Mouse (Mus musculus): ENCODE data around the gene Acbd4.

Acbd4 gene

GRCm38 (mm10) chr11:103101481-103101865 lies at the start of gene Acbd4, which contains the start of gene Plcd3:
Gene Acbd4 (plus strand): TSS chr11:103101682.
Gene Plcd3 (minus strand): TSS chr11:103101658.
- DNase-seq (ENCODE audit: low spot score) = no peak

DNA sequence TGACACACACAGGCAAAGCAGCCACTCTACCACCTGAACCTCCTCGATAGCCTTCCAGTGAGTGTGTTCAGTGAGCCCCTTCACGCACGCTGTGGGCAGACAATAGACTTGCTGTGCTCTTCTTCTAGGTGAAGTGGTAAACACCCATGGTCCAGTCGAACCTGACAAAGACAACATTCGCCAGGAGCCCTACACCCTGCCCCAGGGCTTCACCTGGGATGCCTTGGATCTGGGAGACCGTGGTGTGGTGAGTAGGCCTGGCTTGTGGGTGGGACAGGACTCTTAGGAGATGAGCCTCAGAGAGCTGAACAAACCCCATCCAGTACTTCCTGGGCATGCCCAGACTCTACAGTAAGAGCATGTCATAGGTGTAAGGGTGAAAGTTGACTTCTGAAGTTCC lies 49.4 kb upstream of the Acbd4 start:
- DNase-seq (ENCODE audit: low spot score) = no peak

DNA sequence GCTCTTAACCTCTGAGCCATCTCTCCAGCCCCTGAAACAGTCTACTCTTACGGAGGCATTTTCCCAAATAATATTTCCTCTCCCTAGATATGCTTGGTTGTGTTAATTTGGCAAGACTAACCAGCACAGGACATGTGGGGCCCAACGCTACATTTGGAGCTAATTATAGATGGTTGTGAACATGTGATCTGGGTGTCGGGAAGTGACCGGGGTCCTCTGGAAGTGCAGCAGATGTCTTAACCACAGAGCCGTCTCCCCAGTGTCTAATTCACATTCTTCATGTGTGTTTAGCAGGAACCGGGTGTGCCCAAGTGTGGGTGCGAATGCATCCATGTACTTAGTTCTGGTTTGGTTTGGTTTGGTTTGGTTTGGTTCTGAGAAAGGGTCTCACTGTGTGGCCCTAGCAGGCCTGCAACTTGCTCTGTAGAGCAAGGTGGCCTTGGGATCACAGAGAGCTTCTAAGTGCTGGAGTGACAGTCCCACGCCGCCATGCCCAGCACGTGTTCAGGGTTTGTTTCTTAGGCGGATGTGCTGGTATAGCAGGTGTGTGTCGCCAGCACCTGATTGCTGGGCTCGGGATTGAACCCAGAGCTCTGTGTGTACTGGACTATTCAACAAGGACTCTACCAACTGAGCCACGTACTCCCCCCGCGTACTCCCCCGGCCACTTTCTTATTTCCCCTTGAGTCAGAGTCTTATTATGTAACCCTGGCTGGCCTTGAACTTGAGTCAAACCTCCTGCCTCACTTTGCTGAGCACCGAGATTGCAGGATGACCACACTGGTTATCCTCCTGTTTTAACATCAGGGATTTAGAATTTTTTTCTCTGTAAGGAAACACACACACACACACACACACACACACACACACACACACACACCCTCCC lies 48.0 kb upstream of the Acbd4 start:
- no peak for DNase-seq (ENCODE audit: low spot score)

DNA sequence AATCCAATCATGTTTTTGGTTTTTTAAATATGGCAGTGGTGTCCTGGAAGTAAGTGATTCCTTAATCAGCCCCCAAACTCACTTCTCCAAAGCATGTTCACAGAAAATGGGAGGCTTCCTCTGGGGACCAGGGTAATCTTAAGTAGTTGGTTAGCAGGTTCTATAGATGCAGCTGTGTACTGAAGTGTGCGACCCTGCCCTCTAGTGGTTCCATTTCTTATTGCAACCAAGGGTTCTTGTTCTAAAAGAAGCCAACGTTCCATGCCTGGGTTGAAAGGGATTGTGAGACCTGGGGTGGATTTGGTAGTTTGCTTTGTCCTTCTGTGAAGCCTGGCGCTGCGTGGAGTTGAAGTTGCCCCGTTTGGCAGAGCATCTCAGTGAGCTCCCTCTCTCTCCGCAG lies 46.7 kb upstream of the Acbd4 start:
- DNase-seq (ENCODE audit: low spot score) = no peak

GRCm38 (mm10) chr11:103056636-103057035 lies 44.8 kb upstream of the Acbd4 start:
- no peak for DNase-seq (ENCODE audit: low spot score)

- no peak for DNase-seq (ENCODE audit: low spot score)
Measured at GRCm38 (mm10) chr11:103058499-103059085, 42.9 kb upstream of the Acbd4 start.

DNA sequence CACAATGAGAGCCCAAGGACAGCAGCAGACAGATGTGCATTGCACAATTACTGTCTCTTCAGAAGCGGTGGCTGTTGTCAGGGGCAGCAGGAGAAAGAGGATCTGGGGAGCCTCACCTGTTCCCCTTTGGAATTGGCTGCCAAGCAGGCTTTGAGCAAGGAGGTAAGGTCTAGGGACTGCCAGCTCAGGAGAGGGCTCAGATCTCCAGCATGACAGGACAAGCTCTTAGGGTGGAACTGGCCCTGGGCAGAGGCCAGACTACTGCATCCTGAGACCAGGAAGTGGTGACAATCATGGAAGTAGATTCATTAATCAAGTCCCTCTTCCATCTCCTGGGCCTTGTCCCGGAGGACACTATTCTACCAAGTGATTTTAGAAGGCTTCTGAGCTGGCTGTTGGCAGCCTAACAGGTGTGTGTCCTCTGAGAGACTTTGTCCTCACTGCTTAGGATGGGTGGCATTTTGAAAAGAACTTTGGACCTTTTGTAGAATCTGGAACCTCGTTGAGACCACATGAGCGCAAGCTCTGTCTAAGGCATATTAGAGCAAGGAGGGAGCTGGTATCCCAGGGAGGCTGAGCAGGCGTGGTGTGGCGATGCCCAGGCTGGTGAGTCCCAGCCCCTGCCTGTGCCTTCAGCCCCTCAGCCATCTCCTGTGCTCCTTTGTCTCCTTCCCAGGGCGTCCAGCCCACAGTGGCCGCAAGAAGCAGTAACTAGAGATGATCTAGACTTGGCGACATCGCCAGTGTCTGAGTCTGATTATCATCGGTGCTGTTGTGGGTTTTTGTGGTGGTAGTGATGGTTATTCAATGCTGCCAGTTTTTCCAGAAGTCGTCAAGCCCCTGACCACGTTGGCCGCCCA lies 35.1 kb upstream of the Acbd4 start:
- DNase-seq (ENCODE audit: low spot score) = no peak

DNA sequence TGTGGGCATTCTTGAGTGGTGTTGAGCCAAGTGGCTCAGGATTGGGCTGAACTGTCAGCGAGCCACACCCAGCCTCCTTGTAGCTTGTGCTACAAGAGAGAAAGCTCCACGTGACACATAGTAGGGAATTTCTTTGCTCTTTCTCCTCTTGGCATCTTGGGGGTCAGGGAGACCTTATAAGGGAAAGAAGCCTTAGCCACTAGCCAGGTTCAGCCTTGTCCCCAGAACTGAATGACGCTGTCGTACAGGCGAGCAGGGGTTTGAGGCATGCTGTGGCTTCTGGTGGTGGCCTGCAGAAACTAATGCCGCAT lies 34.5 kb upstream of the Acbd4 start:
- DNase-seq (ENCODE audit: low spot score) = no peak

- no peak for DNase-seq (ENCODE audit: low spot score)
Measured at GRCm38 (mm10) chr11:103067457-103068001, 34.0 kb upstream of the Acbd4 start.

DNA sequence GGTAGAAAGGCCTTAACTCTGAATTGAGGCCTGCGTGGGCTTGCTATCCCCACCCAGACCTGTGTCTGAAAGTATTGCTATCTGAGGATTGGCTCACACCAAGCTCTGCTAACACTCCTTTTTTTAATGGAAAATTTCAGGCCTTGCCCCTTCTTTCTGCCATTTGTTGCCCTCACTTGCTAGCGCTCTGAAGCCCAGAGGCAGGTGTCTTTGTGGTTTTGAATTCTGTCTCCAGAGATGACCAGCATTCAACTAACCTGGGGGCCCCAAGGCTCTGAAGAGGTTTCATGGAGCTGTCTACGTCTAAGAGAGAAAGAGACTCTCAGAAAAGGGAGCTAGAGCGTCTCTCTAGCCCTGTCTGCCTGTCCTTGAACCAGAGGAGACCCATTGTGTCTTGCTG lies 33.2 kb upstream of the Acbd4 start:
- no peak for DNase-seq (ENCODE audit: low spot score)

GRCm38 (mm10) chr11:103068884-103069283 lies 32.6 kb upstream of the Acbd4 start:
- no peak for DNase-seq (ENCODE audit: low spot score)

GRCm38 (mm10) chr11:103069731-103070130 lies 31.8 kb upstream of the Acbd4 start:
- no peak for DNase-seq (ENCODE audit: low spot score)

DNA sequence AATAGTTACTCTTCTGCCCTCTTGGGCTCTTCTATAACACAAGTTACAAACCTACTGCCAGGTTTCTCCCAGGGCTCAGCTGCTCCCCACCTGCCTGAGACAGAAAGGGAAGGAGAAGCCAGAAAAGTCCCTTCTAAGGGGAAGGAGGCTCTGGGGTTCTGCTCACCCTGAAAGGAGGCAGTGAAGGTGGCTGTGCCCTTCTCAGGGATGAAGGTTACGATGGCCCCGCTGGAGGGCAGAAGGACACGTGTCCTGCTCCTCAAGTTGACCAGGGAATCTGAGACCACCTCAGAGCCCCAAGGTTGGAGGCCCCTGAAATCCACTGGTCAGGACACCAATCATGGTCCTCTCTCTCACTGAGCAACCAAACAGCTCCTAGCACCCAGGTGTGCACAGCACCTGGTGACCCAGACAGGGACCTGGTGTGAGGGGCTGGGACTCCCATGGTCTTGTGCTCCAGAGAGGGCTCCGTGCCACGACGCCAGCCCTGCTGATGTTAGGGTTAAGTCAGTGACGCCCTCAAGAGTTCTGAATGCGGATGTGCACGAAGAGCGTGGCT lies 31.1 kb upstream of the Acbd4 start:
- no peak for DNase-seq (ENCODE audit: low spot score)

- no peak for DNase-seq (ENCODE audit: low spot score)
Measured at GRCm38 (mm10) chr11:103073671-103074070, 27.8 kb upstream of the Acbd4 start.

GRCm38 (mm10) chr11:103074121-103074650 lies 27.3 kb upstream of the Acbd4 start:
- DNase-seq (ENCODE audit: low spot score) = no peak

DNA sequence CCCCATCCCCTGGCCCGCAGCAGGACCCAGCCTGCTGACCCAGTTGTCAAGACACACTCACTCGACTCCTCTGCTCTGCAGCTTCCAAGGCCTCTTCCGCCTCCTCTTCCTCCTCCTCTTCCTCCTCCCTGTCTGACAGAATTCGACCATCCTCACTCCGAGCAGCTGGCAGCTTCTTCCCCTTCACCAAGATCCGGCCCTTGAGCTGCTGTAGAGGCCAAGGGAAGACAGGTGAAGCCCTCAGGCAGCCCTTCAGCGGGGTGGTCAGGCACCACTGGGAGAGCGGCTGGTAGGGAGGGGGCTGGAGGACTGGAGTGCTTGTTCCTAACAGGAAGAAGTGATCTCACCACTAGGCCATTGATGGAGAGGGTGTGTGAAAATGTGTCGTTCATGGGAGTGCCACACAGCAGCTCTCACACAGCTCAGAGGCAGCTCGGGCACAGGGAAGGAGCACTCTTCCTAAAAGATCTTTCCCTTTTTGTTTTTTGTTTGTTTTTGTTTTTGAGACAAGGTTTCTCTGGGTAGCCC lies 26.6 kb upstream of the Acbd4 start:
- no peak for DNase-seq (ENCODE audit: low spot score)

DNA sequence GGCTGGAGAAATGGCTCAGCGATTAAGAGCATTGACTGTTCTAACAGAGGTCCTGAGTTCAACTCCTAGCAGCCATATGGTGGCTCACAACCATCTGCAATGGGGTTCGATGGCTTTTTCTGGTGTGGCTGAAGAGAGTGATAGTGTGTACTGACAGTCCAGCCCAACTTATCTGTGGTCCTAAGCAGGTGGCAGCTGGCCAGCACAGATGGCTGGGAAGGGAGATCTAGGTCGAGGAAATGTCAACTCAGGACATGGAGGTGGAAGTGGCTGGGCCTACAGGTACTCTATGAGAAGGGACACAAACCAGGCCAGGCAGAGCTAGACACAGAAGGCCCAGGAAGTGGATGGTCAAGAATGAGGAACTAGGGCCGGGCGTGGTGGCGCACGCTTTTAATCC lies 25.5 kb upstream of the Acbd4 start:
- no peak for DNase-seq (ENCODE audit: low spot score)

GRCm38 (mm10) chr11:103076581-103076980 lies 24.9 kb upstream of the Acbd4 start:
- no peak for DNase-seq (ENCODE audit: low spot score)

GRCm38 (mm10) chr11:103078131-103078530 lies 23.4 kb upstream of the Acbd4 start:
- no peak for DNase-seq (ENCODE audit: low spot score)

DNA sequence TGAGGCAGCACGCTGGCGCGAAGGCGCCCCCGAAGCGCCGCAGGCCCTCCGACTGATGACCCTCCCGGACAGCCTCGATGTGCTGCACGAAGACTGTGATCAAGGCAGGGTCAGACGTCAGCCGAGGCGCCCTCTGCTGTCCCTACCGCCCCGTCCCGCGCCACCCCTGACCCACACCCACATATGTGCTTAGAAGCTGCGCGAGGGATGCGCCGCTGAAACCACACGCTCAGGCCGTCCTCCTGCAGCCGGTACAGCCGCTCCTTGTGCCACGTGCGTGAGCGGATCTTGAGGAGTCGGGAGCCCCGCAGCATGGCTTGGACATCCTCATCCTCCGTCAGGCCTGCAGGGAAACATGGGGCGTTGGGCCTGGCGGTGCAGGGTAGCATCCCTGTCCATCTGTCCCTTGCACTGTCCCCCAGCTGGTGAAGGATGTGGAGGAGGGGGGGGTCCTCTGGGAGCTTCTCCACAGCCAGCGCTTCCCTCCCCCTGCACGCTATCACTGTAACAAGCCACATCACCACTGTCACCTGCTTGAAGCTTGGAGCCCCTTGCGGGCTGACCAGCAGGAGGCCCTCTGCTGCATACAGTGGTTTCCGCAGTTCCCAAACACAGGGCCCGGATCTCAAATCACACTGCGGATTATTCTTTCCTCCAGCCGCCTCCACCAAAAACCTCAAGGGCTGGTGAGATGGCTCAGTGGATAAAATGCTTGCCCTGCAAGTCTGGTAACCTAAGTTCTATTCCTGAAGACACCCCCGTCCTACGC lies 21.0 kb upstream of the Acbd4 start:
- no peak for DNase-seq (ENCODE audit: low spot score)

- no peak for DNase-seq (ENCODE audit: low spot score)
Measured at GRCm38 (mm10) chr11:103081631-103082030, 19.9 kb upstream of the Acbd4 start.
